Mouse (Mus musculus) common myeloid progenitor, adult 5-6 weeks (primary cell): ENCODE measurements around the gene Creld1. TPM values are rescaled to one million over a fixed set of nuclear protein-coding genes. Genes with fewer than 3 reads are reported as not detected.

Experiments
- ATAC-seq: replicated peaks from 2 replicates; pipeline ENCODE4 v1.8.0; 2016; ENCODE audit warnings: low read depth, mild to moderate bottlenecking, moderate TSS enrichment, inconsistent platforms; ENCODE audit not compliant: poor library complexity, severe bottlenecking
- total RNA-seq: library from RNA; stranded (forward); fragments of 200-1000, 187-1606 nt; gene quantifications from 2 replicates; pipeline ENCODE4 v1.2.3, GENCODE M21; 2017

The Creld1 gene
- total RNA-seq = 4.1 and 9.4 TPM in 2 replicates

DNA sequence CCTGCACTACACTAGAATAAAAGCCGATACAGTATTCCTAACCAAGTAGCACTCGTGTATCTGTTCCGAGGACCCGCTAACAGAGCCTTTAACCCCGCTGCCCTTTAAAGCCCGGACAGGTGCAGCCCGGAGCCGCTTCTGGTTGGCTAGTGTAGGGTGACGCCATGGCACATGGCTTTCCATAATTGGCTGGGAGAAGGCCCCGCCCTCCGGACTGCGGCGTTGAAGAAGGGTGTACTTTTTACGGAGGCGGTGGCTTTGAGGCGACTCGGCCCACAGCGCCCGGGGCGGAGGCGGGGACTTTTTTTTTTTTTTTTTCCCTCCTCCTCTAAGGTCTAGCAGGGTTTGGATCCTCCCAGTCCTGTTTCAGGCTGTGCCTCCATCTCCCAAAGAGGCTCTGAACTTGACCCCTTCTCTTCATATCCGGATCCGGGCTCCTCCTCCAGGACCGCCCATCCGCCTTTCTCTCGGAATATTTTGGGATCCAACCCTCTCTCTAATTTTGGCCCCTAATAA, at the start of gene Creld1:
Gene Creld1 (plus strand): TSS at position 198 of the 516 bp plus-strand sequence.
- peak; percentile 92 for ATAC-seq

DNA sequence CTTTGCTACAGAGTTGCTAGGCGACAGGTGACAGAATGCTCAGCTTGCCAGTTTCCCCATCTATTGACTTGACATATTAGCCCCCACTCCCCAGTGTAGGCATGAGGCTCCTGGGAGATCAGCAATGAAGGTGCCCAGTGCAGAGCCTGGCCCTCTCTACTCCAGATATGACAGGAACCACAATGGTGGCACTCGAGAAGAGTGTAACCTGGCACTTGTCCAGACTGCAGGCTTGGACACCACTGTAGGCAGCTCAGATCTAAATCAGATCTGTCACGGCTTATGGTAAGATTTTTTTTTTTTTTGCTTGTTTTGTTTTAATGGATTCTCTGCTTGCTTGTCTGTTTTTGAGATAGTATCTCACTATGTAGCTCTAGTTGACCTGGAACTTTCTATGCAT, 49.4 kb upstream of the Creld1 start:
- ATAC-seq = no peak

DNA sequence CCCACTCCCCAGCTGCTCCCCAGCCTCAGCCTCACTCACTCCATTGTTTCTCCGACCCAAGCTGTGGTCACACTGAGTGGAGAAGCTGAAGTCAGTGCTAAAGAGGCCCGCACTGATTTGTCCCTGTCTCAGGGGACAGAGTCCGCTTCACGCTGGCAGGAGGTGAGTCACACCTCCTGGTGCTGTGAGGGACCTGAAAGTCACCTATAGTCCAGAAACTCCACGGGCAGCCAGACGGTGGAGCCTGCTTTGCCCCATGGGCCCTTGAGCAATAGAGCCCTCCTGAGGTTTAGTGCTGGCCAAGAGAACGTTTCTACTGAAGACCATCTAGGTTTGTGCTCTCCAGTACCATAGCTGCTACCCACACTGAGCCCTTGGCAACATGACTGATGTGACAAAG, 48.4 kb upstream of the Creld1 start:
- ATAC-seq = no peak

DNA sequence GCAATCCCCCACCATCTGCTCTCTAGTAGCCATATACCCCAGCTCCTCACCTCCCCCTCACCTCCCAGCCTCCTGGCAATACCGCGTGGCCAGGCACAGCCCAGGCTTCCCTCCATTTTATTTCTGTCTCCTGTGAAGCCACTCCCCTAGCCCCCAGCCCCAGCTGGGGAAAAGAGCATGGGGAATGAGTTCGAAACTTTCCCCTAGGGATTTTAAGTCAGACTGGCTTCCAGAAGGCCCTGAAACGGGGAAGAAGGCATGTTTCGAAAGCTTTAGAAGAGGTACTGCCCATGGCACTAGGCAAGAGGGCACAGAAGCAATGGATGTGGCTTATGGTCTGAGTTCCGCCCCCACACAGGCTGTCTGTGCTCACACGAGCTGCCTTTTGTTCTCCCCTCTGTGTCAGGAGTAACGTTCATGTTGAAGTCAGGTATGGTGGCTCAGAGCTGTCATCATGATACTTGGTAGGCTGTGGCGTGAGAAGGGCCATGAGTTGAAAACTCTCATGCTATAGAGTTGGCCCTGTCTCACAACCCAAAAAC, 47.4 kb upstream of the Creld1 start, which contains the start of gene Cidec:
Gene Cidec (minus strand): TSS at position 97 of the 542 bp plus-strand sequence.
- ATAC-seq = no peak

DNA sequence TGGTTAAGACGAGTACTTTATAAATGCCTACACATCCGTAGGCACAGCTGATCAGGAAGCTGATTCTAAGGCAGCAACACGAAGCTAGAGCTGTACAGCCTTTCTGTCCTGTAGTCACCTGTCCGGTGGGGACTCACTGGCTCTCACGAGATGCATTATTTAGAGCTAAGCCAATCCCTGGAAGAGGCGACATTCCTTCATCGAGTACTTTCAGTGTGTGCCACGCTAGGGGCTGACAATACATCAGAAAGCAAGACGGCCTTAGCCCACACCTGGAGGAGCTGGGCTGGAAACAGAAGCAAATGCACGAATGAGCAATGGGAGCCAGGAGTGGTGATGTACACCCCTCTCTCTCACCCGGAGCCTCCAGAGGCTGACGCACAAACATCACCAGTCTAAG, 46.0 kb upstream of the Creld1 start:
- ATAC-seq = no peak

DNA sequence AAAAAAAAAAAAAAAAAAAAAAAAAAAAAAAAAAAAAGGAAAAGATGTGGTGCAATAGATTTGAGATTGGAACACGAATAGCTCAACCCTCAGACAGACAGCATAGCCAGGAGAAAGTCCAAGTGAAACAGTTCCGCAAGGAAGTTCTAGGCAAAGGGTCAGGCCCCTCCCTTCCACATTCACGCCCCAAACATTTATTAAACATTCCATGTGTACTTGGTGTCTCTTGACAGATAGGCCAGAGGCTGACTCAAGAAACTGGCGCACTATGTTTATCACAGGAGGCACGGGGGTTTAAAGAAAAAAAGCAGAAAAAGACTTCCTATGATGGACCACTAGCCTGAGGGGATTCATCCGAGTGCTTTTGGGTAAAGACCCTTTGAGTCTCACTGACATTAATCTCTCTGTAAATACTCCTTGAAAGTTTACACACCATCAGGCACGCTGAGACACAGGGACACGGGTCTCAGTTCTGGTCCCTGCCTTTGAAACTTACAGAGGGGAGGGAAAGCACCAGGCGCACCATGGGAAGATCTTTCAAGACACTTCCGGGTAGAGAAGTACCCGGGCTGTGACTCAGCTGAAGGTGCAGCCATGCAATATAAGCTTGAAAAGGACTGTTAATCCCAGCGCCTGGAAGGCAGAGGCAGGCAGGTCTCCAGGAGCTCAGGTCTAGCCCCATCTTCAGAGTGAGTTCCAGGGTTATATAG, 44.2 kb upstream of the Creld1 start:
- no peak for ATAC-seq

DNA sequence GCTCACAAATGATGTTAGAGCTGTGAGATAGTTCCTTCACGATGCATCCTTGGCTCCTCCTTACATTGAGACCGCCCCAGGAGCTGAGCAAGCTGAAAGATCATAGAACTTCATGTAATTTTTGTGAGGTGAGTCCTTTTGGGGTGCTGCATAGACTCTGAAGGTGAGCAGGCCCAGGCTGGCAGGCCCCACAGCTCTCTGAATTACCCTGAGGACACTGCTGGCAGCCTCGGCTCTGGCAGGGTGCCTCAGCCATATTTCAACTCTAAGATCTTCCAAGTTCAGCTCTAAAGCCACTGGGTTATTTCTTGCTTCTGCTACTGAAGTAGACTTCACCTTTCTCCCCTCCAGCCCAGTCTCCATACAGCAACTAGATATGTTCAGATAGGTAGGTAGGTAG, 42.4 kb upstream of the Creld1 start:
- ATAC-seq = no peak

DNA sequence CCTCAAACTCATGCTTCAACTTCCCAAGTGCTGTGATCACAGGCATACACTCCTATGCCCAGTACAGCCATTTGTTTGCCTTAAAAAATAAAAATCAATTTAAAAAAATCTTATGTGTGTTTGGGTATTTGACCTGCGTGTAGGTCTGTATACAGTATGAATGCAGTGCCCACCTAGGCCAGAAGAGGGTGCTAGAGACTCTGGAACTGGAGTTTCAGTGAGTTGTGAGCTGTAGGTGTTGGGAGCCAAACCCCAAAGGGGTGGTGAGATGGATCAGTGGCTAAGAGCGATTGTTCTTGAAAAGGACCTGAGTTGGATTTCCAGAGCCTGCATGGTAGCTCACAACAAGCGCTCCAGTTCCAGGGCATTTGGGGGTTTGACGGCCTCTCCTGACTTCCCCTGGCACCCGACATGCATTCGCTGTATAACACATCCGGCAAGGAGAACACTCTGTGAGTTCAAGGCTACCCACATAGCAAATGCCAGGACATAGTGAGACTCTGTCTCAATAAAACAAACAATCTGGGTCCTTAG, 41.9 kb upstream of the Creld1 start:
- ATAC-seq = peak; percentile 83

DNA sequence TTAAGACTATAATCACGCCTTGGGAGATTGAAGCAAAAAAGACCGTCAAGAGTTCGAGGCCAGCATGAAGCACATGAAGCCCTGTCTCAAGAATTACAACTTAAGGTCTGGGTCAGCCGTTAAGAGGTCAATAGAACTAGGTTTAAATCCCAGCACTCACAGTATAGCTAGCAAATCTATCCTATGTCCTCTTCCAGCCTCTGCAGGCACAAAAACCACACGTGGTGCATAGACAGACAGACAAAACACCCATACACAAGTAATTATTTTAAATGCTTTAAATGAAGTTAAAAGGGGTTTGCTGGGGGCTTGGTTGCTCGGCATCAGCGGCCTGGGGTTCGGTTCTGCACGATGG, 41.0 kb upstream of the Creld1 start:
- ATAC-seq = peak; percentile 14

DNA sequence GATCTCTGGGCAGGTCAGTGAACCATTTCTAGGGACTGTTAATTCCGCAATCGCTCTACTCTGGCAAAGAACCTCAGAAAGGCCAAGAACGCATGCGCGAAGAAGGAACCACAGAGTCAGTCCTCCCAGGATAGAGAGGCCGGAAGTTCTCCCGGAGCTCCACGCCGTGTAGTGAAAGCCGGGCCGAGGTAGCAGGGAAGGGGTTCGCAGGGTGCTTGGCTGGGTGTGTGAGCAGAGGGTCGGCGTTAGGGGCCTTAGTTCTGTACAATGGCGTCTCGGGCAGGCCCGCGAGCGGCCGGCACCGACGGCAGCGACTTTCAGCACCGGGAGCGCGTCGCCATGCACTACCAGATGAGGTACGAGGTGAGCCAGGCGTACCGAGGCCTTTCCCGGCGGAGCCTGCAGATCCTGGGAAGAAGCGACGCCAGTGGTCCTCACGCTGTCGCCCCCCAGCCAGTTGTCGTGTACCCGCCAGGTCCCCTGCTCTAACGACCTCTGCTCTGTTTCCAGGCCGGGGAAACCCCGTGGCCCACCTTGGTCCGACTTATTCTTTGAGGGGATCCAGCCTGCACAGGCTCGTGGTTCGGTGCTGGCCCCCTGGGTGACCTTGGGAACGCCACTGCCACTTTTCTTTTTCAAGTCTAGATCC, 40.5 kb upstream of the Creld1 start, which contains the start of gene Jagn1:
Gene Jagn1 (plus strand): TSS at position 128 of the 649 bp plus-strand sequence.
- ATAC-seq = peak; percentile 85

DNA sequence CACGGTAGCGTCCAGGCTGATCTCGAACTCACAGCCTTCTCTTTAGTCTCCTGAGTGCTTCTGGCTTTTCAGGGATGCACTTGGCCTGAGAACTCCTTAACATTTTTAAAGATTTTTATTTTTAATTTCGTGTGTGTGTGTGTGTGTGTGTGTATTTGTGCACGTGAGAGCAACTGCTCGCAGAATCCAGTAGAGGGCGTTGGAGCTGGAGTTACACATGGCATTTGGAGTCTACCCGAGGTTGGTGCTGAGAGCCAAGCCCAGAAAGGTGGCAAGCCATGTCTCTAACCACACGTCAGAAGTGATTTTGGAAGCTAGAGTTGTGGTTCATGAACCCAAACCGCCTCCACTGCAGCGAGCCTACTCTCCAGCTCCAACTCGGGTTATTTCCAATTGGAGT, 40.0 kb upstream of the Creld1 start:
- peak; percentile 30; the same call in 1 of the 2 replicates for ATAC-seq

DNA sequence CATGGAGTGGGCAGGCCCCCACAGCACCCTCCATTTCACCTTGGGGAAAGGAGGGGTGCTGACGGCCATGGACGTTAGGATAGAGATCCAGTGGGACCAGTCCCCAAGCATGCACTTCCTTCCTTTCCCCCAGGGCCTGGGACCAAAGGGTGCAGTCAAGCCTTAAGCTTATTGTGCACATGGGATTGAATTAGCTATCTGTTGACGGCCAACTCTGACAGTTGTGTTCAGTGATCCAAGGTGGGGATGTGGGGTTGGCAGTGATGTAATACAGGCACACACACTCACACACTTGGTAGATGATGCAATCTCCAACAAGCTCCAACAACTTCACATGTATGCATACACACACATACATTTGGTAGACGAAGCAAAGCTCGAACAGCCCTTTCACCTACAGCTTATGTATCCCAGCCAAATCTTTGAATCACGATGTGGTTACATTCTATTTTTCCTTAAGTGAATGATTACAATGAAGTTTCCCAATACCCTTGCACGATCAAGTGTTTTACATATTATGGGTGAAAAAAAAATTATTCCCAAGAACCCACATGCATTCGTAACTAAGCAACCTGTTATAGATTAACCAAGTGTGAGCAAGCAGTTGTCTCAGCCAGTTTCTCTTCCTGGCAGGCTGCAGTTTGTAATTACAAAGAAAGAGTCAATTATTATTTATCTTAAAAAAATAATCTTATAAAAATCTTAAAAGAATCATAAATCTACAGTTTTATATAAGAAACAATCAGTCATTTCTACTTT, 38.7 kb upstream of the Creld1 start:
- ATAC-seq = no peak

DNA sequence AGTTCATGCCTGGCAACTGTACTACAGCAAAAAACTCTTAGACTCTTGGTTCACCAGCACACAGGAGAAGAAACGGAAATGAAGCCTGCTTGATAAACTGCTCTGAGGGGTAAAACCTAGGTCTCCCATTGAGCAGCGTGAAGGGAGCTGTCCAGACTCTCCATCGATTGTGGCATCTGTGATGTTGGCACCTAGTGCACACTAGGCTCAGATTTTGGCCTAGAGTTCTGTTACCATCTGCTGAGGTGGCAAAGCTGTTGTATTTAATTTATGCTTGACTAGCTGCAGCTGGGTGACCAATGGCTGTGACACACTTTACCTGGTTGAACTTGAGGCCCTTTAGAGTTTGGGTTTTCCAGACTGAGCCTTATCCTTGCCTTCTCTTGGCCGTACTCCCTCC, 35.5 kb upstream of the Creld1 start:
- no peak for ATAC-seq

DNA sequence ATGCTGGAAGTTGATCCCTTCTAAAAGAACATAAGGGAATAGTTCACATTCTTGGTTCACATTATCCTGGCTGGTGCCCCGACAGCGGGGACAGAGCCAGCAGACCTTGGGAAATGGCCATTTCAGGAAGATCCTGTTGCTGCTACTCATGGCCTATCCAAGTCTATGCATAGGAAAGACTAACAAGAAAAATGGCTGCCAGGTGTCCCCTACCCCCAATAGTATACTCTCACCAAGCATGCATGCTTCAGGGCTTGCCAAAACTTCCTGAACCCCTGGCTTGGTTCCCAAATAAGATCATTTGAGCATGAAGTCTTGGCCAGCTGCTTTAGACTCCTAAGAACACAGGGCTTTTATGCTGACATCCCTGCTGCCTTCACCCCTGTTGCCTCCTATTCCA, 31.3 kb upstream of the Creld1 start:
- no peak for ATAC-seq

DNA sequence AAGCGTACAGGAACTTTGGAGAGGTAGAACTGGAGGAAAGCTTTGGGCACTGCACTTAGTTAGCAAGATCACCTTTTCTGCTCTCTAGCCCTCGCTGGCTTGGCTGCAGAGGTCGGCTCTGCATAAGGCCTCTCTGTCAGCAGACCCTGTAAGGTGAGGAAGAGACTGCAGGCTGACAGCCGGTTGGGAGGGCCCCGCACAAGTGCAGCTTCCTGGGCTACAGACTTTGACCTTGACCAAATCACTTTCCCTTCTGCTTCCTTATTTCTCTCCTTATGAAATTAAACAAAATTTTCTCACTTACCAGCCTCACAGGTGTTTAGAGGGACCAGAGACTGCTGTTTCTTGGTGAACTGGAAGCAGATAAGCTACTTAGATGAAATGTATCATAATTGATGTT, 28.1 kb upstream of the Creld1 start:
- ATAC-seq = no peak

DNA sequence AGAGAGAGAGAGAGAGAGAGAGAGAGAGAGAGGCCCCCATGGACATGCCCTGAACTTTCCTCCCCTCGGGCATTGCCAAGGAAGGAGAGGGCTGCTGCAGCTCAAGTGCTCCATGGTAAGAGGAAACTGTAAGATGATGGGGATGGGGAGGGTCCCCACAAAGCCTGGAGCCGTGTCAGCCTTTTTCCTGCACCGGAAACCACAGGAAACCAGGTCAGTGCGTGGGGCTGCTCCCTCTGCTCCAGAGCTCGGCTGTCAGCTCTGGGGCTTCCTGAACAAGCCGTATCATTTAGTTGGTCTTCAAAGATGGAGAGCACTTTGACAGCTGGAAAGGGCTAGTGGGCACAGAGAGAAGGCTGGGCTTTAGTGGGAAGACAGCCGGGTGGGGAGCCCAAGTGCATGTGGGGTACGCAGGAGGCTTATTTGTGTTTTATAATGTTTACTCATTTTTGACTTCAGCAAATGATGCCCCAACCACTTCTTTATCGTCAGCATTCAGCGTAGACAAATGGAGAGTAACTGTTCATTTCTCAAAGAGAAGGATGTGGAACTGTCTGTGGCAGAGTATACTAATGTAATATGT, 25.1 kb upstream of the Creld1 start, which contains the start of gene Il17re:
Gene Il17re (plus strand): TSS at position 533 of the 583 bp plus-strand sequence.
- ATAC-seq = peak; percentile 77

DNA sequence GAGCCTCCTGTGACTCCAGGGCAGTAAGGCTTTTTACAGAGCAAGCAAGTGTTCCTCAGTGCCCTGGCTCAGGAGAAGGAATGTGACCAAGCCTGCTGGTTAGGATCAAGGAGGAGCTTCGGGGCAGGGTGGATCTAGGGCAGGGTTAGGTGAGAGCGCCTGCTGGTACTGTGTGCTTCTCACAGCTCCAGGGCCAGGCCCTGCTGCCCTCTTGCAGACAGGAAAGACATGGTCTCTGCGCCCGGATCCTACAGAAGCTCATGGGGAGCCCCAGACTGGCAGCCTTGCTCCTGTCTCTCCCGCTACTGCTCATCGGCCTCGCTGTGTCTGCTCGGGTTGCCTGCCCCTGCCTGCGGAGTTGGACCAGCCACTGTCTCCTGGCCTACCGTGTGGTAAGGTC, 24.5 kb upstream of the Creld1 start:
- peak; percentile 36; the same call in 1 of the 2 replicates for ATAC-seq

DNA sequence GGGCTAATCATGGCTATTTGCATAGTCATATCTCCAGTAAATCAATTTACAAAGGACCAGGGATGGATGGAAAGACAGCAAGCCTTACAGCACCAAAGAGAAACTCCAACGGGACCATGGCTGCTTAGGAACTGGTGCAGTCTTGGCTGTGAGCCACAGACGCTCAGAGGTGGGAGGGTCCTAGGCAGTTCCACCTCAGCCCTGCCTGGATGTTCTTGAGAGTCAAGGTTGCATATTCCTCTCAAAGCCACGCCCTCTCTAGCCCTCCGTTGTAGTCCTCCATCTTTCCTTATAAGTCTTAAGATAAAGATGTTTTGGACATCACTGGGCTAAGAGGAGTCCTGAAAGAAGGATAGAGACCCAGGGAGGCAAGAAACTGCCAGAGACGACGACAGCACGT, 19.1 kb upstream of the Creld1 start:
- ATAC-seq = no peak

DNA sequence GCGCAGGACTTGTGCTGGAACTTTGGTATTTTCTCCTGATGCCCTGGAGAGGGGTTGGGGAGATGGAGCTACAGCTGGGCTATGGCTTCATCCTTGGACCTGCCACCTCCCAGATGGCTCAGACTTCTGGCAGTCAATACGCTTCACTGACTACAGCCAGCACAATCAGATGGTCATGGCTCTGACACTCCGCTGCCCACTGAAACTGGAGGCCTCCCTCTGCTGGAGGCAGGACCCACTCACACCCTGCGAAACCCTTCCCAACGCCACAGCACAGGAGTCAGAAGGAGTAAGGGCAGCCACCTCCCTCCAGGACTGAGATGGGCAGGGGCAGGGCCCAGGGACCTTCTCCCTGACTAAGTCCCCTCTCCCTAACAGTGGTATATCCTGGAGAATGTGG, 17.5 kb upstream of the Creld1 start:
- no peak for ATAC-seq

DNA sequence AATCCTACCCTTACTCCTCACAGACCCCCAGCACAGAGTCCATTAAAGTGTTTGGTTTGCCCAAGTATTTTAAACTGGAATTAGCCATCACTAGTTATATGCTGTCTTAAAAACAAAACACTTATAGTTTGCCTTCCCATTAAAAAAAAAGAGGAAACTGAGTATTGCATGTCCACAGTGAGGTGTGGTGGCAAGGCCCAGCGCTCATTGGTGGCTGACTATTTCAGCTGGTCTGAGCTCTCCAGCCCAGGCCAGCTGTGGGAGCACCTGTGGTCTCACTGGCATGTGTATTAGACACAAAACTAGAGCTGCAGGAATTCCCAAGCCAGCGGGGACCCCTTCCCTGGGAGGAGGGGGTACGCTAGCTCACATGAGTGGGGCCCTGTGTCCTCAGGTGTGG, 14.6 kb upstream of the Creld1 start:
- ATAC-seq = 0 out of 2 replicates have a peak, but pooled peaks have one; percentile 1
